Mouse (Mus musculus) neutrophil, adult 5-6 weeks (primary cell): Measurements from ENCODE around the gene Eps8l3. TPM values are rescaled to one million over a fixed set of nuclear protein-coding genes. Genes with fewer than 3 reads are reported as not detected.
"Not testable (repeated sequence)": the region's sequence is repeated elsewhere in the genome, so short reads cannot be mapped to it uniquely, and the experiment has no call there.

Experiments
- ATAC-seq: fragments of 151-379, 151-347 bp; 2 replicates; pipeline ENCODE4 v1.8.0; 2017; ENCODE audit warnings: mild to moderate bottlenecking, moderate TSS enrichment; ENCODE audit not compliant: insufficient number of reproducible peaks, poor library complexity, low FRiP score, severe bottlenecking; ENCODE audit errors: extremely low read depth
- total RNA-seq: library from RNA; stranded (forward); fragments of 200-1000 nt; gene quantifications from 2 replicates; pipeline ENCODE4 v1.2.3, GENCODE M21; 2017

The Eps8l3 gene
- total RNA-seq, 1 experiment from 2014 or later, result not detected

DNA sequence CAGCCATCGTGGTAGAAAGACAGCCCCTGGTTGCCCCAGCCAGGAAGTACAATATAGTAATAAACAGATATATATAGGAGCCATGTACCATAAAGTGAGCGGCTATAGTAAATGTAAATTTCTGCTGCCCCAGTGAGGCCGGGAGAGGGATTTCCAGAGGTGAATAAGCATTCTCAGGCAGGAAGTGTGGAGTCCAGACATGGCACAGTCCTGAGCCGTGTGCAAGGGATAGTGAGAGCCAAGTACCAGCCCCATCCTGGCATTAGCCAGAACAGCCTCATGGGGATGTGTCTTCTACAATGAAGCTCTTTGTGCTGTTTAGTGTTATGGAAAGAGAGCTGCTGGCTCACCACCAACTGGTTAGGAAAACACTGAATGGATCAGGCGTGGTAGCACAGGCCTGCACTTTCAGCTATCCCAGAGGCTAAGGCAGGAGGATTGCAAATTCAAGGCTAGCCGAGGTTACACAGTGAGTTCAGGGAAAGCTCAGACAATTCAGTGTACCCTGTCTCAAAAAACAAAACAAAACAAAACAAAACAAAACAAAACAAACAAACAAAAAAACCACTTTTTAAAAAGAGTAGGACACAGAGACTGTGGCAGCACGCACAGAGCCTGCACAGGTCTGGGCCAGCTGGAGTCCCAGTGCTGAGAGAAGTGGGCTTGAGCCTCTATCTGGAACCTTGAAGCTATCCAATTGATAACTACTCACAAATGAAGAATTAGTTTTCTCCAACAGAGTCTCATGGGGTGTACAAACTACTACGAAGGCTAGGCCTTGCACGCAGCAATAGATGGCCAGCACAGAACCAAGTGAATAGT, 10.9 kb downstream of the Eps8l3 start:
- ATAC-seq, result no peak

DNA sequence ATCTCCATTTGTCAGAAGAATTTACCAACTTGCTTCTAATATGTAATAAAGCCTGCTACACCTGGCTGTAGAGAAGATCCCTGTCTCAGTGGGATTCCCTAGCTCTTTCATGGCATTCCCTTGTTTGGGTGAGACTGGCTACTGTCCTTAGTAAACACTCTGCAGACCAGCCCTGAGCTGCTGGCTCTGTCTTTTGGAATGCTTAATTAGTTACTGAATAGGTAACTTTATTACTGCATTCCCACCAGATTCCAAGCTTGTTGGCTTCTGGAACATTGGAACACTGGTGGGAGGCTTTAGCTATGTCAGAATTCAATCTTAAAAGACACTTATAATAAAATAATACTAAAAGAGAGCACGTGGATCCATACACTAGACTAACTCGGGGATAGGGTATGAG, 12.2 kb downstream of the Eps8l3 start:
- ATAC-seq, result not testable (repeated sequence)

GRCm38 (mm10) chr3:107895194-107895719, 18.2 kb downstream of the Eps8l3 start:
- ATAC-seq, result no peak

GRCm38 (mm10) chr3:107895720-107896569, 18.9 kb downstream of the Eps8l3 start, which contains the start of gene Gstm5:
TSS of gene Gstm5 (plus strand) at chr3:107895821.
- peak; percentile 24; the same call in 1 of the 2 replicates for ATAC-seq

GRCm38 (mm10) chr3:107898691-107899090, 21.7 kb downstream of the Eps8l3 start:
- ATAC-seq, result no peak

GRCm38 (mm10) chr3:107900955-107901673, 24.1 kb downstream of the Eps8l3 start:
- ATAC-seq, result no peak

- no peak for ATAC-seq
Measured at GRCm38 (mm10) chr3:107905942-107906341, 28.9 kb downstream of the Eps8l3 start.

DNA sequence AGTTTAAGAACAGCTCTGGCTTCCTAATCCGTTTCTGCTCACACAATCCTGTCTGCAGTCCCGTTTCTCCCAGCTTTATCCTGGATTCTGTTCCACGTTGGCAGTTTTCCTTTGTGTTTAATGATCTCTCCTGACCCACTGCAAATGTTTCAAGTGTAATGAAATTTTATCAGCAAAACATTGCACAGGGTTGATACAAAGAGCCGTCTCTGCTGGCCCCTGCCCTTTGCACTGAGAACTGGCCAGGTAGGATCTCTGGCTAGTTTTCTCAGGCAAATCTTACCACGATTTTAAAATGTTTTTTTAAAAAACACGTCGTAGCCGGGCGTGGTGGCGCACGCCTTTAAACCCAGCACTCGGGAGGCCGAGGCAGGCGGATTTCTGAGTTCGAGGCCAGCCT, 39.6 kb downstream of the Eps8l3 start:
- no peak for ATAC-seq

DNA sequence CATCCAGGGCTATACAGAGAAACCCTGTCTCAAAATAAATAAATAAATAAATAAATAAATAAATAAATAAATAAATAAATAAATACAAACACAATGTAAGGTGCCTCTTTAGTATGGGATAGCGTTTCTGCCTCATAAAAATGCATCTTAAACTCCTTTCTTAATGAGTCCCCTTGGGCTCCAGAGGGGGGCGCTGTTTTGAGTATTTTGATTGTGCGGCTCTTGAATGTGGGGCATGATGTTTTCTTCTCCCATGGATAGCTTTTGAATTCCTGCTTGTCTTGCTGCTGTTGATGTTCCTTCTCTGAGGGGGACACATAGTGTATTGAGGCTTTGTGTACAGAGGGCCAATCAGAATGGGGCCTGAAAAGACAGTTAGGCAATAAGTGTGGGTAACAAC, 40.1 kb downstream of the Eps8l3 start:
- ATAC-seq, result no peak

- peak; percentile 55; the same call in 1 of the 2 replicates for ATAC-seq
Measured at GRCm38 (mm10) chr3:107917783-107918408, 40.9 kb downstream of the Eps8l3 start.

DNA sequence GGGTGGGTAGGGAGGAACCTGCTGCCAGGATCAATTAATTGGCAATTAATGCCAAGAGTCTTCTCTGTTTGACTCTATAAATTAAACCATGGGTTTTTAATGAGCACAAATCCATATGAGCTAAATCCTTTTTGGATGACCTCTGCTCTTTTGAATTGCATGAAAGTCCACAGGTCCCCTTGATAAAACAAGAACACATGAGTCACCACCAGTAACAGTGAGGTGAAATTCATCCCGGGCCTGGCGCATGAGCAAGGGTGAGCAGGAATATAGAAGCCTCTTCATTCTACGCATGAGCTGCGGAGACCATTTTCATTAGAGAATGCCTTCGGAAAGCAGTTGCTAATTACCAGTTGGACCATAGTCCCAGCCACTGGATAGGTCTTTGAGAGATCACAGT, 43.3 kb downstream of the Eps8l3 start:
- ATAC-seq, result no peak

GRCm38 (mm10) chr3:107925335-107925734, 48.3 kb downstream of the Eps8l3 start:
- no peak for ATAC-seq

GRCm38 (mm10) chr3:107927841-107928240, 50.8 kb downstream of the Eps8l3 start:
- ATAC-seq, result no peak

- ATAC-seq, result no peak
Measured at GRCm38 (mm10) chr3:107928691-107929090, 51.7 kb downstream of the Eps8l3 start.

GRCm38 (mm10) chr3:107929243-107929642, 52.2 kb downstream of the Eps8l3 start:
- no peak for ATAC-seq

GRCm38 (mm10) chr3:107929731-107930130, 52.7 kb downstream of the Eps8l3 start:
- ATAC-seq, result no peak

GRCm38 (mm10) chr3:107931134-107931533, 54.1 kb downstream of the Eps8l3 start:
- ATAC-seq, result no peak

DNA sequence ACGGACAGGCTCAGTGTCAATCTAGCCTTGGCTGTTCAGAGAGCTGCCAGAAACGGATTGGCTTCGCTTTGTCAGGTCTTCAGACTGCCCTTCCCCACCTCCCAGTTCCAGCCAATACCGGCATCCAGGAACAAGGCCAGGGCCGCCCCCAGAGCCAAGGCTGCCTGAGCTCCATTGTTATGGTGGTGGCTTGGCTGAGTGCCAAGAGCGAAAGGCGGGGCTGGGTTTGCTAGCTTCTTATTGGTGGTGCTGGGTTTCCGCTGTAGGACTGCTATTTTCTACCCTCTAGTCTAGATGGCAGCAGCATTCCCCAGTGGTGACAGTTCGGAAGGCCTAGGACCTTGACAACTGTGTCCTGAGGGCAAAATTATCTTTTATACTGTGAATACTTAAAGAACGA, 54.6 kb downstream of the Eps8l3 start, which contains the start of gene Gstm7:
Gene Gstm7, minus strand, starts transcription at position 148 of the 400 bp plus-strand sequence.
- ATAC-seq, result 0 out of 2 replicates have a peak, but pooled peaks have one; percentile 22
